Mouse (Mus musculus): ENCODE results near the gene Ankrd2.

DNA sequence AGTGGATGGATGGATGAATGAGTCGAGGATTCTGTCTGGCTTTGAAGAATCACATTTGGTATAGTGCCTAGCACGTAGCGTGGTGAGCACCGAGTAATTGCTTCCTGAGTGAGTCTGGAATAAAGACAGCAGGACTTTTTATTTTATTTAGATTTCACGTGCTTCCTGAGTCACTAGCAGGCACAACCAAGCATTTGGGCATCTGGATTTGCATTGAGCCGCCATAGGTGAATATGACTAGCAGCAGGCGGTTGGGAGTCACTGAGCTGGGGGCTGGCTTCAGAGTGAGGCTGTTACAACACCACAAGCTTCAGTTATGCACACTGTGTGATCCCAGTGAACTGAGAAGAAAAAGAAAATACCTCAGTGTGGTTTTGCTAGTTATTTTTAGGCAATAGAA, 26.7 kb upstream of the Ankrd2 start:
- TF ChIP-seq CTCF (IDR thresholded peaks at IDR 0.05; ENCODE audit: low read depth, low read length), result no peak
- TF ChIP-seq GATA1 (IDR thresholded peaks at IDR 0.05; ENCODE audit: borderline replicate concordance, low read length), result no peak
- TF ChIP-seq GATA2 (IDR thresholded peaks at IDR 0.05; ENCODE audit: borderline replicate concordance, low read depth, low read length), result no peak
- TF ChIP-seq TAL1 (conservative IDR thresholded peaks at IDR 0.05; ENCODE audit: low read depth, low read length), result no peak
